8 mouse cellular contexts compared by ENCODE assay signal in genomic region chr3:145118254-145119001, GRCm38 (mm10). TPM values are rescaled to one million over a fixed set of nuclear protein-coding genes. Genes with fewer than 3 reads are reported as not detected.
DNase-seq lines count a peak whose midpoint lies in the region; ATAC-seq lines count a peak whose summit lies in the region.

Gene Odf2l, plus strand, starts transcription at chr3:145118588.

- H3K79me2 ChIP-seq in macrophage (ENCODE audit: inconsistent target) = no peaks in the 10 kb centered on the region

- peak within 1 kb of the TSS; percentile 86 for H3K4me3 ChIP-seq in hindbrain, embryonic 16.5 days (ENCODE audit: low read length)
- H3K4me3 ChIP-seq in macrophage (ENCODE audit: inconsistent target) = peak within 1 kb of the TSS; percentile 86

- peak; percentile 96 for DNase-seq in T-cell, adult 2 months (ENCODE audit: low spot score)
- DNase-seq in cerebellum, postnatal 36 days = peak; percentile 97 to 98
- peak; percentile 98 to 99 for DNase-seq in frontal cortex, postnatal 36 days (ENCODE audit: low spot score in 2 of 2)
- DNase-seq in left cerebral cortex, adult 18-20 months (ENCODE audit: low spot score in 2 of 2) = peak; percentile 97 to 98
- peak; percentile 98 for DNase-seq in right cerebral cortex, adult 18-20 months
- DNase-seq in urinary bladder, postnatal 10 days (ENCODE audit: low spot score) = peak; percentile 94

- no peaks in the 10 kb centered on the region for H3K27me3 ChIP-seq in hindbrain, embryonic 16.5 days (replicated peaks; ENCODE audit: control insufficient read depth, insufficient read depth, low read length)

- H3K4me1 ChIP-seq in hindbrain, embryonic 16.5 days (ENCODE audit: control insufficient read depth, insufficient read depth, low read depth, low read length) = peaks cover 13% of the 10 kb centered on the region

- peak; percentile 99 for ATAC-seq in hindbrain, embryonic 16.5 days

- no peaks in the 10 kb centered on the region for H3K9me3 ChIP-seq in hindbrain, embryonic 16.5 days (ENCODE audit: control insufficient read depth, low read length)

- H3K36me3 ChIP-seq in hindbrain, embryonic 16.5 days (ENCODE audit: control insufficient read depth, insufficient read depth, low read length) = no peaks in the 10 kb centered on the region
- H3K36me3 ChIP-seq in macrophage (ENCODE audit: inconsistent target) = no peaks in the 10 kb centered on the region

- H3K4me2 ChIP-seq in hindbrain, embryonic 16.5 days (ENCODE audit: low read length) = peak within 1 kb of the TSS; percentile 87

- peak within 1 kb of the TSS; percentile 96 for H3K9ac ChIP-seq in hindbrain, embryonic 16.5 days (ENCODE audit: low read depth, low read length)

- peak within 1 kb of the TSS; percentile 99 for H3K27ac ChIP-seq in hindbrain, embryonic 16.5 days (ENCODE audit: low read depth, low read length)
- peak within 1 kb of the TSS; percentile 93 for H3K27ac ChIP-seq in macrophage

- WGBS in hindbrain, embryonic 16.5 days = 1% methylated on average over 55 of the region's 57 CpGs
- 1% methylated on average over 57 of the region's 57 CpGs for WGBS in macrophage (ENCODE audit: missing documents)

RNA-seq across cellular contexts. Expression of gene Odf2l, which starts in this region (rescaled TPM):
- polyA plus RNA-seq in hindbrain, embryonic 16.5 days (2015; fragmentation: Nextera tagmentation; extraction: Ambion mirVana) = 10.5 TPM in 2 replicates
- 10 to 100 TPM; 17.7 to 27.3 TPM for total RNA-seq in left cerebral cortex, adult 18-20 months (2021)
- 100 to 1,000 TPM in 20 of 26 experiments, 10 to 100 TPM in 6; 69.2 to 133 (median 105) TPM for total RNA-seq in macrophage (2018; cell fraction: chromatin; rRNA removed)
- total RNA-seq in macrophage (2018; cell fraction: cytosol; rRNA removed) = 10 to 100 TPM in 16 of 26 experiments, 1 to 10 TPM in 10; 8.1 to 14.9 (median 10.8) TPM
- total RNA-seq in macrophage (2018; cell fraction: nucleus; rRNA removed) = 10 to 100 TPM; 40.0 to 80.4 (median 60.6) TPM
- 9.3 to 9.6 TPM (median 9.3 TPM) in 3 replicates for polyA plus RNA-seq in macrophage (2018)

Comparison
In these comparisons a context has a peak if more than half of its experiments do, and no peak if none do; other contexts are left out.
1. Peak in every context shown above with its lines: DNase-seq, ATAC-seq, H3K4me3 ChIP-seq and H3K27ac ChIP-seq.